Mouse (Mus musculus): ENCODE results near the gene Mapk10.
A peak's percentile ranks its signal among the peaks of the same experiment; 100 is the strongest.

The Mapk10 gene

GRCm38 (mm10) chr5:102859749-102860148, 351.4 kb downstream of the Mapk10 start:
- peak in 1 of 2 experiments; percentile 45 for DNase-seq (ENCODE audit: low spot score in 2 of 2)

GRCm38 (mm10) chr5:102858047-102858446, 353.1 kb downstream of the Mapk10 start:
- no peak for DNase-seq (ENCODE audit: low spot score in 2 of 2)
